Mouse (Mus musculus): ENCODE measurements around the gene Ppp2r5d. TPM values are rescaled to one million over a fixed set of nuclear protein-coding genes. Genes with fewer than 3 reads are reported as not detected.
A peak's percentile ranks its signal among the peaks of the same experiment; 100 is the strongest.

The Ppp2r5d gene
- total and polyA plus RNA-seq, 2 experiments: 13.6 to 24.0 TPM

- Histone ChIP-seq H3K79me2 (ENCODE audit: control insufficient read depth, insufficient read depth, low read length) (no peaks in the 10 kb centered on the region), H3K4me3 (ENCODE audit: insufficient read depth, low read depth, low read length) (peak overlapping the region; percentile 51), H3K4me1 (ENCODE audit: control insufficient read depth, insufficient read depth, low read length) (peaks cover 8% of the 10 kb centered on the region; the same call in 1 of the 2 replicates), H3K27me3 (ENCODE audit: control insufficient read depth, insufficient read depth, low read length) (no peaks in the 10 kb centered on the region), H3K27ac (replicated peaks; ENCODE audit: insufficient read depth, low read depth, low read length) (peak overlapping the region; percentile 87), H3K36me3 (ENCODE audit: control insufficient read depth, insufficient read depth, low read length) (peaks cover 10% of the 10 kb centered on the region), H3K9ac (ENCODE audit: low read depth, low read length) (peak overlapping the region; percentile 78)
- peak; percentile 97 for DNase-seq (ENCODE audit: extremely low read depth, low read depth, low spot score)
- 26% methylated on average over 26 of the region's 26 CpGs for WGBS
- TF ChIP-seq POLR2A (IDR thresholded peaks at IDR 0.05; ENCODE audit: extremely low read depth, insufficient read depth, low read length): 0 out of 2 replicates have a peak, but pooled peaks have one; percentile 25
- no peak for TF ChIP-seq CTCF (IDR thresholded peaks at IDR 0.05; ENCODE audit: low read depth, low read length)
Measured at GRCm38 (mm10) chr17:46725731-46726645, 21.1 kb upstream of the Ppp2r5d start.

DNA sequence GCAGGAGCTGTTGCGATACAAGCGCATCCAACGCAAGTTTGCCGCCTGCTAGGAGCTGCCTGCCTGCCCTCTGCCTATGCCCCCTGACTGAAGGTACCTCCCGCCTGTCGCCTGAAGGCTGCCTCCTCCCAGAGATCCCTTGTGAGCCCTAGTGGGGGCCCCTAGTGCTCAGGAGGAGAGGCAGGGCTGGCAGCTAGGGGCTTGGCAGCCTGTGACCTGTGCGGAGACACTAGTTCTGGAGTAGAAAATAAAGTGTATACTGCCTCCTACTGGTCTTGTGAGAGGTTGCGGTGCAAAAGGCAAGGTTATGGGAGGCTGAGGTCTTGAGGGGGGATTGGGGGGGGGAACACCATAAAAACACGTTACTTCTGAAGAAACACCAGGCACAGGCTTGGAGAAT, 20.4 kb upstream of the Ppp2r5d start:
- Histone ChIP-seq H3K4me1 (ENCODE audit: control insufficient read depth, insufficient read depth, low read length) (peaks cover 8% of the 10 kb centered on the region; the same call in 1 of the 2 replicates), H3K9ac (ENCODE audit: low read depth, low read length) (peak overlapping the region; percentile 78), H3K36me3 (ENCODE audit: control insufficient read depth, insufficient read depth, low read length) (peaks cover 10% of the 10 kb centered on the region), H3K4me3 (ENCODE audit: insufficient read depth, low read depth, low read length) (peak overlapping the region; percentile 51), H3K27ac (replicated peaks; ENCODE audit: insufficient read depth, low read depth, low read length) (peak overlapping the region; percentile 87), H3K79me2 (ENCODE audit: control insufficient read depth, insufficient read depth, low read length) (no peaks in the 10 kb centered on the region), H3K27me3 (ENCODE audit: control insufficient read depth, insufficient read depth, low read length) (no peaks in the 10 kb centered on the region)
- TF ChIP-seq POLR2A (IDR thresholded peaks at IDR 0.05; ENCODE audit: extremely low read depth, insufficient read depth, low read length) (peak; percentile 25; the same call in 1 of the 2 replicates), CTCF (IDR thresholded peaks at IDR 0.05; ENCODE audit: low read depth, low read length) (peak; percentile 42)
- peak; percentile 60 for DNase-seq (ENCODE audit: extremely low read depth, low read depth, low spot score)
- 49% methylated on average over 9 of the region's 9 CpGs for WGBS

- Histone ChIP-seq H3K27me3 (ENCODE audit: control insufficient read depth, insufficient read depth, low read length) (no peaks in the 10 kb centered on the region), H3K4me3 (ENCODE audit: insufficient read depth, low read depth, low read length) (no peak overlapping the region), H3K27ac (replicated peaks; ENCODE audit: insufficient read depth, low read depth, low read length) (peak overlapping the region; percentile 16; the same call in 1 of the 2 replicates), H3K9ac (ENCODE audit: low read depth, low read length) (no peak overlapping the region), H3K4me1 (ENCODE audit: control insufficient read depth, insufficient read depth, low read length) (peaks cover 5% of the 10 kb centered on the region; the same call in 1 of the 2 replicates), H3K36me3 (ENCODE audit: control insufficient read depth, insufficient read depth, low read length) (peaks cover 10% of the 10 kb centered on the region), H3K79me2 (ENCODE audit: control insufficient read depth, insufficient read depth, low read length) (no peaks in the 10 kb centered on the region)
- TF ChIP-seq CTCF (IDR thresholded peaks at IDR 0.05; ENCODE audit: low read depth, low read length): no peak
- TF ChIP-seq POLR2A (IDR thresholded peaks at IDR 0.05; ENCODE audit: extremely low read depth, insufficient read depth, low read length): 0 out of 2 replicates have a peak, but pooled peaks have one; percentile 23
- DNase-seq (ENCODE audit: extremely low read depth, low read depth, low spot score): peak; percentile 75
- 36% methylated on average over 20 of the region's 20 CpGs for WGBS
Measured at GRCm38 (mm10) chr17:46724477-46725084, 19.7 kb upstream of the Ppp2r5d start.

GRCm38 (mm10) chr17:46721077-46721476, 16.2 kb upstream of the Ppp2r5d start:
- TF ChIP-seq POLR2A (IDR thresholded peaks at IDR 0.05; ENCODE audit: extremely low read depth, insufficient read depth, low read length) (no peak), CTCF (IDR thresholded peaks at IDR 0.05; ENCODE audit: low read depth, low read length) (no peak)
- no peaks in the 10 kb centered on the region for H3K79me2 ChIP-seq (ENCODE audit: control insufficient read depth, insufficient read depth, low read length)
- H3K9ac ChIP-seq (ENCODE audit: low read depth, low read length): no peak overlapping the region
- no peaks in the 10 kb centered on the region for H3K27me3 ChIP-seq (ENCODE audit: control insufficient read depth, insufficient read depth, low read length)
- no peak for DNase-seq (ENCODE audit: extremely low read depth, low read depth, low spot score)
- peaks cover 2% of the 10 kb centered on the region; the same call in 1 of the 2 replicates for H3K4me1 ChIP-seq (ENCODE audit: control insufficient read depth, insufficient read depth, low read length)
- no peak overlapping the region for H3K4me3 ChIP-seq (ENCODE audit: insufficient read depth, low read depth, low read length)
- H3K36me3 ChIP-seq (ENCODE audit: control insufficient read depth, insufficient read depth, low read length): peaks cover 9% of the 10 kb centered on the region; the same call in 1 of the 2 replicates
- no peak overlapping the region for H3K27ac ChIP-seq (replicated peaks; ENCODE audit: insufficient read depth, low read depth, low read length)
- WGBS: 89% methylated on average over 7 of the region's 7 CpGs

- Histone ChIP-seq H3K4me1 (ENCODE audit: control insufficient read depth, insufficient read depth, low read length) (peaks cover 9% of the 10 kb centered on the region), H3K36me3 (ENCODE audit: control insufficient read depth, insufficient read depth, low read length) (peaks cover 15% of the 10 kb centered on the region; the same call in 1 of the 2 replicates), H3K4me3 (ENCODE audit: insufficient read depth, low read depth, low read length) (no peak overlapping the region), H3K9ac (ENCODE audit: low read depth, low read length) (no peak overlapping the region), H3K27me3 (ENCODE audit: control insufficient read depth, insufficient read depth, low read length) (no peaks in the 10 kb centered on the region), H3K79me2 (ENCODE audit: control insufficient read depth, insufficient read depth, low read length) (peaks cover 13% of the 10 kb centered on the region), H3K27ac (replicated peaks; ENCODE audit: insufficient read depth, low read depth, low read length) (no peak overlapping the region)
- no peak for TF ChIP-seq CTCF (IDR thresholded peaks at IDR 0.05; ENCODE audit: low read depth, low read length)
- no peak for TF ChIP-seq POLR2A (IDR thresholded peaks at IDR 0.05; ENCODE audit: extremely low read depth, insufficient read depth, low read length)
- WGBS: 97% methylated on average over 11 of the region's 11 CpGs
- no peak for DNase-seq (ENCODE audit: extremely low read depth, low read depth, low spot score)
Measured at GRCm38 (mm10) chr17:46714756-46715481, 10.0 kb upstream of the Ppp2r5d start.

Data from liver, adult 2 months (tissue).